Mouse (Mus musculus) lung, postnatal 0 days (tissue): ENCODE measurements at regions not wholly inside any gene's neighbourhood (a gene's known extent, or its start where the extent isn't known, plus 50 kb on each side); places are given as distances from the start of the nearest gene placed in this dataset.

Experiments used
- ATAC-seq: fragments of 200-750 bp; cut with Nextera tagmentation; 2 replicates; pipeline ENCODE4 v1.8.0; 2017; ENCODE audit warnings: moderate library complexity
- DNase-seq: peaks from one replicate; pipeline ENCODE4 v3.0.0-alpha.2; 2016; ENCODE audit warnings: low spot score
- H3K27ac ChIP-seq: fragments of 300-500 bp; sonication (generic); 2 replicates; pipeline ENCODE4 v1.5.1; 2014; ENCODE audit warnings: antibody characterized with exemption, mild to moderate bottlenecking, low read length, mixed read lengths
- H3K27me3 ChIP-seq: fragments of 300-500 bp; sonication (generic); replicated peaks from 2 replicates; pipeline ENCODE4 v1.6.1; 2014; ENCODE audit warnings: low read length, mixed read lengths; ENCODE audit not compliant: insufficient read depth
- H3K36me3 ChIP-seq: fragments of 300-500 bp; sonication (generic); 2 replicates; pipeline ENCODE4 v1.6.1; 2014; ENCODE audit warnings: low read length, mixed read lengths; ENCODE audit not compliant: insufficient read depth
- H3K4me1 ChIP-seq: fragments of 300-500 bp; sonication (generic); 2 replicates; pipeline ENCODE4 v1.6.1; 2014; ENCODE audit warnings: antibody characterized with exemption, low read depth, low read length, mixed read lengths; ENCODE audit not compliant: insufficient read depth
- H3K4me2 ChIP-seq: fragments of 300-500 bp; sonication (generic); replicated peaks from 2 replicates; pipeline ENCODE4 v1.6.1; 2014; ENCODE audit warnings: low read depth, mild to moderate bottlenecking, low read length, moderate library complexity, mixed read lengths
- H3K4me3 ChIP-seq: fragments of 300-500 bp; sonication (generic); 2 replicates; pipeline ENCODE4 v1.5.1; 2014; ENCODE audit warnings: low read depth, low read length
- H3K9ac ChIP-seq: fragments of 300-500 bp; sonication (generic); replicated peaks from 2 replicates; pipeline ENCODE4 v1.6.1; 2014; ENCODE audit warnings: low read depth, mild to moderate bottlenecking
- H3K9me3 ChIP-seq: fragments of 300-500 bp; sonication (generic); 2 replicates; pipeline ENCODE4 v1.6.1; 2016; ENCODE audit warnings: low read length, mixed read lengths
- CTCF ChIP-seq: IDR thresholded peaks from 2 replicates; pipeline ENCODE4 v1.5.1; 2016; ENCODE audit warnings: antibody characterized with exemption, mild to moderate bottlenecking
- EP300 ChIP-seq: IDR thresholded peaks from 2 replicates; pipeline ENCODE4 v1.6.1; 2016; ENCODE audit warnings: antibody characterized with exemption, mild to moderate bottlenecking, control low read depth
- WGBS: fragments of 180-500 bp; shearing (Covaris S2); extraction: QIAGEN DNeasy Blood & Tissue Kit; methylation state at CpG from one replicate; pipeline ENCODE4 v1.1.7; 2014; 5-methylcytosine and 5-hydroxymethylcytosine counted together

DNA sequence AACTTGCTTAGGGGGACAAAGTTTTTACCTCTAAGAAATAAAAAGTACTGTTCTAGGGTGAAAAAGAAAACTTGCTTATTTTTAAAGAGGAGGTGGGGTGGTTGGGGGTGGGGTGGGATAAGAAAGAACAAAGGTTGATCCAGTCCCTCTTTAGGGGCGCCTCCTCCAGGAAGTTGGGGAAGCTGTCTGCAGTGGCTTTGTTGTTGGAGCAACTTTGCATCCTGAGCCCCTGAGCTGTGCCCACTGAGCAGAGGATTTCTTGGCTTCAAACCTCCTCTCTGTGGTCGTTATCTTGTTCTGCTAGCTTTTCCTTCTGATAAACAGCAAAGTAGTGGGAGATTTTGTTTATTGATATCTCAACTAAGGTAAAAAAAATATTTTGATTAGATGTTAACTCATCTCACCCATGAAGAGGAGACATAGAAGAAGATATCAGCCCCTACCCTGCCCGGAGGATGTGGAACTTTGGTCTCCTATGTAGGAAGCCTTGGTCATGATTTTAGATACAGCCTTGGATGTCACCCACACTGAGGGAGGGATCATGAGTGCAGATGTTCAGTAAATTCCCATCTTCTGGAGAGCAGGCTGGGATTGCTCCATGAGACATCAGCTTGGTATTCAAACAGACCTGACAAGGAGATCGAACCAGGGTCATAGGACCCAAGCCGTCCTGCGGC is 179.7 kb downstream of the Tpra1 start:
- Histone ChIP-seq H3K27me3 (no peaks in the 10 kb centered on the region), H3K36me3 (no peaks in the 10 kb centered on the region), H3K27ac (no peak overlapping the region), H3K4me3 (no peak overlapping the region), H3K9ac (no peak overlapping the region), H3K4me2 (no peak overlapping the region), H3K9me3 (no peaks in the 10 kb centered on the region), H3K4me1 (no peaks in the 10 kb centered on the region)
- ATAC-seq, result peak; percentile 77
- 52% methylated on average over 6 of the region's 6 CpGs for WGBS
- TF ChIP-seq EP300, result peak; percentile 79
- TF ChIP-seq CTCF, result 0 out of 2 replicates have a peak, but pooled peaks have one; percentile 5
- peak; percentile 16 for DNase-seq

DNA sequence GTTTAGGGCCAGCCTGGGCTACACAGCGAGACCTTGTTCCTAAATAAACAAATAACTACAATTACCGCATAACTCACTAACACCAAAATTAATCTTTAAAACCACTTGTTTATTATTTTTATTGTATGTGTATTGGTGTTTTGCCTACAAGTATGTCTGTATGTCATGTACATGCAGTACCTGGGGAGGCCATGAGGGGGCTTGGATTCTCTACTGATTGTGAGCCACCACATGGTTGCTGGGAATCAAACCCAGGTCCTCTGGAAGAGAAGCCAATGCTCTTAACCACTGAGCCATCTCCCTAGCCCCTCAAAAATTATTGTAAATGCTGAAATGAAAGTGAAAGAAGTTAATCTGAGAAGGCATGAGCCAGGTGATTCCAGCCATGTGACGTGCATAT is 182.4 kb downstream of the Tpra1 start:
- H3K27ac ChIP-seq, result no peak overlapping the region
- H3K27me3 ChIP-seq, result no peaks in the 10 kb centered on the region
- H3K9me3 ChIP-seq, result no peaks in the 10 kb centered on the region
- H3K4me2 ChIP-seq, result no peak overlapping the region
- TF ChIP-seq CTCF, result no peak
- no peak for TF ChIP-seq EP300
- WGBS, result 95% methylated on average over 3 of the region's 3 CpGs
- H3K4me3 ChIP-seq, result no peak overlapping the region
- H3K9ac ChIP-seq, result no peak overlapping the region
- no peak for ATAC-seq
- DNase-seq, result no peak
- no peaks in the 10 kb centered on the region for H3K4me1 ChIP-seq
- no peaks in the 10 kb centered on the region for H3K36me3 ChIP-seq

DNA sequence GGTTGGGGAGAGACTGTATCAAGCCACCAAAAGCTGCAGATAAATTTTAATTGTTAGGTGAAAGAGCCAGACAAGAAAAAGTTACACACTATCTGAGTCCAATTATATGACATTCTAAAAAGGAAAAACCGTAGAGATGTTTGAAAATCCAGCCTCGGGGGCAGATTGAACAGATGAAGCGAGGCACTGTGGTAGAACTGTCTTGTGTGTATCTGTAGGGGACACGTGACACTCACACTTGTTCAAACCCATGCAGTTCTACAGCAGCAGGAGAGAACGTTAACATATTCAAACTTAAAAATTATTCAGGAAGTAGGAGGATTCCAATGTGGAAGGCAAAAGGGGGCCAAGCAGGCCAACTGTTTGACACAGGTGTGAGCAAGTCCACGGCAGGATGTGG is 183.1 kb downstream of the Tpra1 start:
- 76% methylated on average over 6 of the region's 6 CpGs for WGBS
- no peak overlapping the region for H3K4me3 ChIP-seq
- no peaks in the 10 kb centered on the region for H3K27me3 ChIP-seq
- no peak overlapping the region for H3K9ac ChIP-seq
- H3K4me2 ChIP-seq, result no peak overlapping the region
- TF ChIP-seq CTCF (no peak), EP300 (no peak)
- H3K27ac ChIP-seq, result no peak overlapping the region
- DNase-seq (no peak), ATAC-seq (no peak)
- H3K9me3 ChIP-seq, result no peaks in the 10 kb centered on the region
- no peaks in the 10 kb centered on the region for H3K4me1 ChIP-seq
- no peaks in the 10 kb centered on the region for H3K36me3 ChIP-seq

DNA sequence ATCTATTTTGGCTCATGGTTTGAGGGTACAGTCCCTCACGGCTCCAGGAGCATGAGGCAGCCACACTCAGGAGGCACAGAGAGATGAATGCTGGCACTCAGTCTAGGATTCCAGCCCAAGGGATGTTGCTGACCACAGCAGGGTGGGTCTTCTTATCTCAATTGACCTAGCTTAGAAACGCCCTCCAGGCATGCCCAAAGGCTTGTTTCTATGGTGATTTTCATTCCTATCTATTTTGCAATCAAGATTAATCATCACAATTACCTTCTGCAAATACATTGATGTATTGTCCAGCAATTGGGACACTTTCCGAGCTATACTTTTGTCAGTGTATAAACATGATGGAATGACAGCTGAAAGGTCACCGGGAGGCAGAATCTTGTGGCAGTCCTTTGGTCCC is 185.6 kb downstream of the Tpra1 start:
- H3K27me3 ChIP-seq, result no peaks in the 10 kb centered on the region
- no peaks in the 10 kb centered on the region for H3K4me1 ChIP-seq
- DNase-seq (no peak), ATAC-seq (no peak)
- no peak overlapping the region for H3K27ac ChIP-seq
- TF ChIP-seq CTCF (no peak), EP300 (no peak)
- H3K9me3 ChIP-seq, result no peaks in the 10 kb centered on the region
- WGBS, result 54% methylated on average over 4 of the region's 4 CpGs
- H3K4me2 ChIP-seq, result no peak overlapping the region
- no peak overlapping the region for H3K9ac ChIP-seq
- H3K36me3 ChIP-seq, result no peaks in the 10 kb centered on the region
- H3K4me3 ChIP-seq, result no peak overlapping the region

DNA sequence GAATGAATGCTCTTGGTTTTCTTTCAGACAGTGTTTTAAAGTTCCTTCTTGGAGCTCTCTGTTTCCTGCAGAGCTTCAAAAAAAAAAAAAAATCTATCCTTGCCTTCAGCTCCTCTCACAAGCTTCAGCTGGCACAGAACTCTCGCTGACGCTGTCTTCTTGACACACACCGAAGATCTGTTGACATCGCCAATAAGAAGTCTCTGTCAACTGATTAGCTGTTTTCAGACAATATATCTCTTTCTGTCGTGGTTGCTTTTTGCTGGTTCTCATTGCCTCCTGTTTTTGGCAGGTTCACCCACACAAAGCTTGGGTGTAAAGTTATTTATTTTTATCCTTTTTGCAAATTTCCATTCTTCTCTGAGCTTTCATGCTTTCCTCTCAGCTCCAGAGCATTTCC is 188.0 kb downstream of the Tpra1 start:
- H3K27me3 ChIP-seq, result no peaks in the 10 kb centered on the region
- H3K4me1 ChIP-seq, result no peaks in the 10 kb centered on the region
- H3K27ac ChIP-seq, result no peak overlapping the region
- WGBS, result 73% methylated on average over 5 of the region's 5 CpGs
- H3K9ac ChIP-seq, result no peak overlapping the region
- ATAC-seq (no peak), DNase-seq (no peak)
- H3K36me3 ChIP-seq, result no peaks in the 10 kb centered on the region
- no peak overlapping the region for H3K4me2 ChIP-seq
- H3K4me3 ChIP-seq, result no peak overlapping the region
- H3K9me3 ChIP-seq, result no peaks in the 10 kb centered on the region
- no peak for TF ChIP-seq EP300
- no peak for TF ChIP-seq CTCF

DNA sequence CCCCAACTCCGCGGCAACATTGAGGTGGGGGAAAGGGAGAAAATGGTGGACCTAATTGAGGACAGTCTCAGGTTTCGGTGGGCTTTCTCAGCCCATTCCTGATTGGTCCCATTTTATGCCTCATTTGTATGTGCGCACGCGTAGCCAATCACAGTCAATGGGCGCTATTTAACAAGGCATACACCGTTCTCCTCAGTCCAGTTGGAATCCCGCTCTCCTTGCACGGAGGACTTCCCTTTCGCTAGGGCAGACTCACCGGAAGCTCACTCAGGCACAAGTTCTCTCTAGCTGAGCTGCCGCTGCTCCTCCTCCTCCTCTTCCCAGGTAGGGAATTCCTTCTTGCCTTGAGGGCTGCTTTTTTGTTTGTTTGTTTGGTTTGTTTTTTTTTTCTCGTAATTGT is 193.9 kb downstream of the Tpra1 start:
- Histone ChIP-seq H3K36me3 (no peaks in the 10 kb centered on the region), H3K27ac (no peak overlapping the region), H3K9me3 (no peaks in the 10 kb centered on the region), H3K9ac (no peak overlapping the region), H3K27me3 (no peaks in the 10 kb centered on the region), H3K4me2 (no peak overlapping the region), H3K4me3 (no peak overlapping the region), H3K4me1 (no peaks in the 10 kb centered on the region)
- 92% methylated on average over 14 of the region's 14 CpGs for WGBS
- no peak for TF ChIP-seq CTCF
- ATAC-seq (no peak), DNase-seq (no peak)

DNA sequence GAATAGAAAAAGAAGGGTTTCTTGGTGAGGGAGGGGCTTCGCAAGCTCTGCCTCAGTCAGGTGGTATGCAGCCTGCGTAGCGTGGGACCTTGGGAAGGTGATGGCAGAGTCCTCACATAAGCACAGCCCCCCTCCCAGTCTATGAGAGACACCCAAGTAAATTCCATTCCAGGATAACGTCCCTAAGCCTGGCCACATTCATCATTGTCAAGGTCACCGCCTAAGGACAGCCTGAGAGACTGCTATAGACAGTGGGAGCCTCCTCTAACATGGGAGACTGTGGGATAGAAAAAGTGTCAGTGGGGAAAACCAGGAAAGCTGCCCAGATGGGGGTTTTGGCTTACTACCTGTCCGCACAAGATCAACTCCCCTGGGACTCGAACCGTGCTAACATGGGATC is 195.5 kb downstream of the Tpra1 start:
- Histone ChIP-seq H3K27ac (no peak overlapping the region), H3K9me3 (no peaks in the 10 kb centered on the region), H3K36me3 (no peaks in the 10 kb centered on the region), H3K27me3 (no peaks in the 10 kb centered on the region), H3K4me3 (no peak overlapping the region), H3K4me1 (no peaks in the 10 kb centered on the region), H3K9ac (no peak overlapping the region), H3K4me2 (no peak overlapping the region)
- 59% methylated on average over 8 of the region's 8 CpGs for WGBS
- no peak for TF ChIP-seq EP300
- DNase-seq (no peak), ATAC-seq (no peak)
